Mouse (Mus musculus): ENCODE results near the gene Sptlc3.

Sptlc3 gene

DNA sequence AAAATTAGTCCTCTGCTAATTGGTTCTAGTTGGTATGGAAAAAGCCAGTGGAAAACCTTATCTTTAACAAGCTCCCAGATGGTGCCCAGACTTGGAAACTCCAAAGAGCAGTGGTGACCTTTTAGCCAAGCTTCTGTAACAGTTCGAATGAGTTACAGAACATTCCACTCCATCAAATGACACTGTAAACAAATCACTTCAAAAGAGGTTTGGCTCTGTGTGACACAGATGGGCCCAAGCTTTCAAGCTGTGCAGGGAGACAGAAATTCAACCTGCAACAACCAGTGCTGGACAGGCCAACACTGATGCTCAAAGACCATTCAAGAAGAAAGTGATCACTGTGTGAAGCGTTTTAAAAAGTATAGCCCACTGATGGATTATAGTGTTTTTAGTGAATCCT is 144.1 kb downstream of the Sptlc3 start:
- no peak for DNase-seq (ENCODE audit: low spot score)

DNA sequence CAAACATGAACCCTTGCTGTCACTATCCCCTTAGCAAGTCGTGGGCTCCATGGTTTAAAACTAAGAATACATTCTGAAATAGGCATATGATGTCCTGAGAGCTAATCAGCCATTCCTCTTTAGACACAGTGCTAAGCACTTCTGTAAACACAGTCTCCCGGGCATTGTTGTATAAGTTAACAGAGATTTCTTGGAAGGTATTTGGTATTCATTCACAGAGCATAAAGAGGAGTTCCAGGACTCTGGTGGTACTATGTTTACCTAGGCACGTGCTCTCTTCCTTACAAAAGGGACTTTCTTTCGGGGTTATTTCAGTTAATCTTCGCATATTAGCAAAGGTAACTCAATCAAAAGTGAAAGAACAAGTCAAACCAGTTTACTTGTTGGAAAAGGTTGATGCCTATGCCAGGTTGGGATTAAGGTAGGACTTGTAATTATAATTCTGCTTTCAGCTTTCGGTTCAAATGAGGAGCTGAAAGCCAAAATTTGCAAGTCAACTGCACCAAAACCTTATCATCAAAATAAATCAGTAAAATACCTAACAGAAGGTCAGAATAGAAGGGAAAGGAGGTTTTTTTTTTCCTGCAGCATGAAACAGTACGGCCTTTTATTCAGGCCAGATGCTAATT is 148.2 kb downstream of the Sptlc3 start:
- DNase-seq (ENCODE audit: low spot score) = no peak

DNA sequence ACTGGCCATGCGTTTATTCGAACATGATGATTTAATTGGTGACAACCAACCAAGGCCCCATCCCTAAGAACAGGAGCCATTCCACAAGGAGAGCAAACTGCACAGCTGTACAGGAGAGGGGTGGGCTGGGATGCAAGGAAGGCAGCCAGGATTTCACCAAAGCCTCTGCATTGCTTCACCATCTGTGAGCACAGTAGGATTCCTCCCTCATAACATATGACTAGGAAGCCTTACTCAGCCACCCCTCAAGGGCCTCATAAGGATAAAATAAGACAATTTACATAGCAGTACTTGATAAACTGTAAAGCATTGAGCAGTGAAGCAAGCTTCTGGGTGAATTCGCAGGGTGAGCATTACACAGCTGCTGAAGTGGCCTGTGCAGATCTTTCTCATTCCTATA is 155.8 kb downstream of the Sptlc3 start:
- DNase-seq (ENCODE audit: low spot score) = no peak

DNA sequence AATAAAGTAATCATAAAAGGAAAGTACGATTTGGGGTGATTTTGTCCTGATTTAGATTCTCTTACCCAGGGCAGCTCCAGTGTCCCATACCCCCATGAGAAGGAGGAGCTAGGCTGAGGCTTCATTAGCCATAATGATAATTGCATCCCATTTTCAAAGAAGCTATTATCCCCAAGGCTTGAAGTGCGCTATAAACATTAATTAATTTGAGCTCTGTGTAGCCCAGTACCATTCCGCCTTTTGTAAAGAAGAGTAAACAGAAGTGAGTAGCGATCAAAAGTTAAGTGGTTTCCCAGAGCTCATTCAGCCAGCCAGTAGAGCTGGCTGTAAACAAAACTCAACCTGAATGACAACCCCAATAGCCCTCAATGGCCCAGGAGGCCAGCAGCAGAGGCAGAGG is 163.0 kb downstream of the Sptlc3 start:
- no peak for DNase-seq (ENCODE audit: low spot score)

DNA sequence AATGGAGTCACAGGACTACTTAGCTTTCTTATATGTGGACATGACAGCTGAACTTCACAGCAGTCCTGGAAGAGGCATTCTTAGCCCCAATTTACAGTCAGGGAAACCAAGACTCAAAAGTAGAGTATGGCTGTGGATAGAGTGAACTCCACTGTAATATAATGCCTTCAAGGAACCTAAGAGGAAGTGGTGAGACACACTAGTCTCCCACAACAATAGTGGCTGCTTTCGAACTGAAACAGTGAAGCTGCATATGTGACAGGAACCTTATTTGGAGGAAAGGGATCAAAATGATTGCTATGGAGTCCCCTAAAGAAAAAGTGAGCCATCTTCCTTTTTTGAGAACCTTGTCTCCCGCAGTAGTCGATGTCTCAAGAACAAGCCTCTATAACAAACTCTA is 178.1 kb downstream of the Sptlc3 start:
- no peak for DNase-seq (ENCODE audit: low spot score)

DNA sequence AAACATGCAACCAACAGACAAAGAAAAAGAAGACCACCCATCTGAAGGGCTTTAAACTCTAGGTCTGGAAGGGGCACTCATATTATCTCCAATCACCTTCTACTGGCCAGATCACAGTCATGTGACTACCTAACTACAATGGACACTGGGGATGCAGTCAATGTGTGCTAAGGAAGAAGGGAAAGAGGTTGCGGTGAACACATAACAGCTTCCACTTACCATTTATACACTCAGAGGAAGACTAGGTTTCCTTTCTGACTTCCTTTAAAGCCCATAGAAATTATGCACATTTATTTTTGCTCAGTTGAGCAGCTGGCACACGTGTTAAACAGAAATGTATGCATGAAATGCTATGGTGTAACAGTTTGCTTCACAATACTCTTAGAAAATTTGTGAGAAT is 178.7 kb downstream of the Sptlc3 start:
- DNase-seq (ENCODE audit: low spot score) = no peak

DNA sequence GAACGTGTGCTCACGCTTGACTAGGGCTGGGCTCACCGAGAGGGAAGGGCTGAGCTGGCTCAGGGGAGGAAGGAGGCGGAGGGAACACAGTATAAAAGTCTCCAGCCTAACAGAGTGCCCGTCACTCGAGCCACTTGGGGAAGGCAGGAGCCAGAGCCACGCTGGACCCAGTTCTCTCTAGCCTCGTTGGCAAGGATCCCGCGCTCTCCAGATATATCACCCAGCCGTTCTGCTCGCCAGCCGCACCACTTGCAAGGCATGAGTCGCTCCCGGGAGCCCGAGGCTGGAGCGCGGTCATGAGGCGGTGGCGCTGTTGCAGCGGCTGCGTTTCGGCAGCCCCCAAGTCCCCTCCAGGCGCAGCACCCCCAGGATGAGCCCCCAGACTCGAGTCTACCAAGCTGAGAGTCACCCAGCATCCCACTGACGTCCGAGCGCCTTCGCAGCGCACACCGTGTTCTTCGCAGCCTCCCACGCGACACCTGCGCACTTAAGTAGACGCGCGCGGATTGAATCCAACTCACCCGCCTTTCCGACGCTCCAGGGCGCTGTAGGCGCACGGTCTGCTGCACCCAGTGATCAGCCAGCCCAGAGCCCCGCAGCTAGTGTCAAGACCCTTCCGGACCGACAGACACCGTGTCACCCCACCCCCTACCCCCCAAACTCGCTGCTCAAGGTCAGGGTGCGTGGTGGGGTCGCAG is 183.5 kb downstream of the Sptlc3 start:
- DNase-seq (ENCODE audit: low spot score) = peak; percentile 55

DNA sequence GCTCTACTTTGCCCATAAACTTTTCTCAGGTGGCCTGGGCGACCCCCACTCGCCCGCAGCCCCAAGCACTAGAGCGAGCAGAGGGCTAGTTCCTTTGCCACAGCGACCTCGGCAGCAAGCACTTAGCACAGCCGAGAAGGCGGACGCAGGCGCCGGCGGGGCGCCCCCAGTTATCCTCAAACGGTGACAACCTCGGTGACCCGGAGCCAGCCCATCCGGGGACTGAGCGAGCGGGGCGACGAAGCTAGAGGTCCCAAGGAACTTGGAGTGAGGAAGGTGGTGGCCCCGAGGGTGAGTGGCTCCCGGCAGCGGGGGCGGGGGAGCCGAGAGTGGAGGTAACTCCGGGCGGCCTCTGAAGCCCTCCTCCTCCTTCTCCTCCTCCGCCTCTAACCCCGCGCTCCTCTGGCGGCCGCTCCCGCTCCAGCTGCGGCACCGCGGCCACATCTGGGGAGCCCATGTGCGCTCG is 184.1 kb downstream of the Sptlc3 start, which contains the start of gene Ism1:
Gene Ism1 (plus strand): TSS at position 370 of the 466 bp plus-strand sequence.
- peak; percentile 26 for DNase-seq (ENCODE audit: low spot score)

DNA sequence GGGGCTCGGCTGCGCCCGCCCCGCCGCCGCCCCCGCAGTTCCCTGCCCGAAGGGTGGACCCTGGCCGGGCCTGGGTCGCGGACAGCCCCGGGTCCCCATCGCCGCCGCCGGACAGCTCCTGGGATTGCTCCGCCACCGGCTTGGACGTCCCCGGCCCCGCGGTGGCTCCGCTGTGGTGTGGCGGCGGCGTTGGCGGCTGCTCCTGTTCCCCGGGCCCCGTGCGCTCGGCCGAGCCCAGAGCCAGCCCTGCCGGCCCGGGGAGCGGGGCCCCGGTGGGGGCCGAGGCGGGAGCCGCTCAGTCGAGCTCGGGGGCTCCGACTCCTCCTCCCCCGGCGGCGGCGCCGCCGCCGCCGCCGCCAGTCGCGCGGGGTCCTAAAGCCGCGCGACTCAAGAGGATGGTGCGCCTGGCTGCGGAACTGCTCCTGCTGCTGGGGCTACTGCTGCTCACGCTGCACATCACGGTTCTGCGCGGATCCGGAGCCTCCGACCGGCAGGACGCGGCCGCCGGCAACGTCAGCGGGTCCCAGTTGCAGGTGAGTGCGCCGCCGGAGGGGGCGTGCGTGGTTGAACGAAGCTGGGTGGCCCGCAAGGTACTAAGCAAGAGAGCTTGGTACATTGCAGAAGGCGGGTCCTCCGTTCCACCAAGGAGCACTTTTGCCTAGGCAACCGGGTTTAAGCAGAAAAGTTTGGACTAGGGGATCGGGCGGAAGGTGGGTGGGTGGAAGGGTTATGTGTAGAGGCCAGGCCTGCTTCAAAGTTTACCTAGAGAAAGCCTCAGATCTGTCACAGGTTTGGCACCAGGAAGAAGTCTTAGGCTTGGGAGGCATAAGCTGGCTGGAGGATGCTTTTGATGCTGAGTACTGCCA is 184.8 kb downstream of the Sptlc3 start:
- peak; percentile 21 for DNase-seq (ENCODE audit: low spot score)

DNA sequence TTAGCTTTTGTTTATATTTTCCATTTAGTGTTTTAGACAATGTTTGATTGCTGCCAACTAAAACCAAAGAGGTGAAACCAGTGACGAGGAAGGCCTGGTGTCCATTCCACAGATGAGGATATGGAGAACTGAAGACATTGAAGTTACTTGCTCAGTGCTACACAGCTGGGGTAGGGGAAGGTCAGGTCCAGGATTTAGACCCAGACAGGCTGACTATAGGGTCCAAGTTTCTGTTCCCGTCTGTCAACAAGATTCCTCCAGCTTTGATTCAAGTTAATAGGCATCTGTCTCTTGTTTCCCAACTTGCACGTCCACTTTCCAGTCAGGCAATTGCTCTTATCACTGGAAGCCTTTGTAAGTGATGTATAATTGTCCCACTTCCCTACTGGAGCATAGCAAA is 188.8 kb downstream of the Sptlc3 start:
- no peak for DNase-seq (ENCODE audit: low spot score)

Data from urinary bladder, postnatal 25 days (tissue).